Mouse (Mus musculus) embryo, embryonic 11 days (tissue): Measurements from ENCODE around the gene Tsc1.

Source experiments
- DNase-seq: peaks from one replicate; pipeline ENCODE4 v3.0.0-alpha.2; 2015

The Tsc1 gene

GRCm38 (mm10) chr2:28654295-28654694 lies 13.3 kb downstream of the Tsc1 start:
- DNase-seq = peak; percentile 38

- no peak for DNase-seq
Measured at GRCm38 (mm10) chr2:28656216-28656615, 15.2 kb downstream of the Tsc1 start.

DNA sequence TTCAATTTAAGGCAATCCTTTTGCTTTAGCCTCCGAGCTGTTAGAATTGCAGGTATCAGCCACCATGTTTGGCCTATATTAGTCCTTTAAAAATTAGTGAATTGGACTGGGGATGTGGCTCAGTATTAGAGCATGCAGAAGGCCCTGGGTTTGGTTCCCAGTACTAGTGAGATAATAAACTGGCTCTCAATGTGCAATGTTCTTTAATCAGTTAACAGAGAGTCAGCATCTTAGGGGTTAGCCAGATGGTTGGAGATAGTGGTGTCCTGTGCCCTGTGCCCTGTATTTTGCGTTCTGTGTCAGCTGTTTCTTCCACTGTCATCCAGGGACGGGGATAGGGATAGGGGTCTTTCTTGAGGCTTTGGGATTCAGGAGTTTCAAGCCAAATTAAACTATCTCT lies 21.9 kb downstream of the Tsc1 start:
- DNase-seq = no peak

DNA sequence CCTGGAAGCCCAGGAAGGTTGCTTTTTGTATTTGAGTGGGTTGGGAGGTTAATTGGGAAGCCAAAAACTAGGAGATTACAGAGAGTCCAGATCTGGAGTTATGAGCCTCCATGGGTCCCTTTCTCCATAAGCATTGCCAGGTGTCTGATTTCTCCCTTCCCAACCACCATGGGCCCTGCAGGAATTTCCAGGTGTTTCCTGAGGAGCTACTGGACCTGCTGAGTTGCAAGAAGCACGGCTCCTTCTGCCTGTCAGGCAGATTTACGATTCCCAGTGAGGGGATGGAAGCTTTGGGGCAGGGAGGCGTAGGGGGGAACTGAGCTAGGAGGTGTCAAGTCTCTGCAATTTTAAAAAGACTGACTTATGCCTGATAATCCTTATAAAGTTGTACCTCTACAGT lies 24.8 kb downstream of the Tsc1 start:
- peak; percentile 6 for DNase-seq

- no peak for DNase-seq
Measured at GRCm38 (mm10) chr2:28671438-28671837, 30.4 kb downstream of the Tsc1 start.

GRCm38 (mm10) chr2:28676005-28676404 lies 35.0 kb downstream of the Tsc1 start:
- DNase-seq = no peak

DNA sequence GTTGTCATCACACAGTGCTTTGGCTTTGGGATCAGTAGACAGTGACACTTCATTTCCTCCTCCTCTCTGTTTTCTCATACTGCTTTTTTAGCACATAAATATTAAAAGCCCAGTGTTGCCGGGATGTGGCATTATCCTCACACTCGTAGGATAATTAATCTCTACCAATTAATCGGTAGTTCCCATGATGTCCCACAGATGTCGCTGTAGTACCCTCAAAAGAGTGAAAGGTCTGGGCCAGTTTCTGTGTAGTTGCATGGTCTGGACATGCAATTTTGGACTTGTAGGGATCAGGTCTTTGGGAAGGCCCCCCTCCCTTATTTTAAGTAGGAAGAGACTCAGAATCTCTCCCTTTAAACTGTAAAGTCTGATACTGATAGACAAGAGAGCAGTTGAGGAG lies 39.7 kb downstream of the Tsc1 start:
- DNase-seq = peak; percentile 60

- DNase-seq = no peak
Measured at GRCm38 (mm10) chr2:28681718-28682117, 40.7 kb downstream of the Tsc1 start.

DNA sequence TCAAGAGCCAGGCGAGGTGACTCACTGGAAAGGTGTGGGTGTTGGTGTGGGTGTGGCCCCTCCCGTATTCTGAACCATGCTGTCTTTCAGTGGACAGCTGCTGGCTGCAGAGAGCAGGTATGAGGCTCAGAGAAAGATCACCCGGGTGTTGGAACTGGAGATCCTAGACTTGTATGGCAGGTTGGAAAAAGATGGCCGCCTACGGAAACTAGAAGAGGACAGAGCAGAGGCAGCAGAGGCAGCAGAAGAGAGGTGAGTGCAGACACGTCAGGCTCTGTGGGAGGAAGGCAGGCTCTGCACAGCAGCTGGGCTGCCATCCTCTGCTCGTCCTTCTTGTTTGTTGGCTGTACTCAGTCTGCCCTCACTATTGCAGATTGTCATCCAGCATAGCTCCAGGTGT lies 44.9 kb downstream of the Tsc1 start:
- no peak for DNase-seq

DNA sequence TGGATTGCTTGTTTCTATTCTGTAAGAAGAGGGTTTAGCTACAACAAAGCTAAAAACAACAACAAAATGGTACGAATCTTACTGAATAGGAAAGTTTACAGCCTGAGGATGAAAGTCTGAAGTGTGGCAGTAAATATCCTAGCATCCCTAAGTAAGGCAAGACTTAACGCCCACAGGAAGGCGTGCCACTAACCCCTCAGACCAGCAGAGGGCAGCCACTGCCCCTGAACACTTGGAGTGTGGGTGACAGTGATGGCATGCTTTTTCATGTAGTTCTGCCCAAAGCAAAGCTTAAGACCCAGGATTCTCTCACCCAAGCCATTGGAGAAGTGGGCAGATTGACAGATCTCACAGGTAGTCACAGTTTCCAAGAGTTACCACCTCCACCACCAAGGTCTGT lies 47.4 kb downstream of the Tsc1 start:
- DNase-seq = peak; percentile 62

DNA sequence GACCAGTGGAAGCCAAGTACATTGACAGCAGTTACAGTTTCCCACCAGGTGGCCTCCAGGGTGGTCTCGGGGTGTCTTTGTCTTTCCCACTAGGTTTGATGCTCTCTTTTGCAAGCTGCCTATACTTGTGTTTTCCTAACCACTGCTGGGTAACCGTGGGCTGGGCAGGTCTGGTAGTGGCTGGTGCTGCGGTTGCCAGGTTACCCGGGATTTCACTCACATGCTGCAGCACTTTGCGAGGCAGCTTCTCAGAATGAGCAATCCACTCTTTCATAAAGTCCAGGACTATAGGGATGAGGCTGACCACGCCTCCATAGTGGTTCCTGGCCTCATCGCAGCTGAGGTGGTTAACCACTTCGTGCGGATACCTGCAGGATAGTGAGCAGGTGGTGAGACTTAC lies 51.7 kb downstream of the Tsc1 start:
- DNase-seq = no peak

DNA sequence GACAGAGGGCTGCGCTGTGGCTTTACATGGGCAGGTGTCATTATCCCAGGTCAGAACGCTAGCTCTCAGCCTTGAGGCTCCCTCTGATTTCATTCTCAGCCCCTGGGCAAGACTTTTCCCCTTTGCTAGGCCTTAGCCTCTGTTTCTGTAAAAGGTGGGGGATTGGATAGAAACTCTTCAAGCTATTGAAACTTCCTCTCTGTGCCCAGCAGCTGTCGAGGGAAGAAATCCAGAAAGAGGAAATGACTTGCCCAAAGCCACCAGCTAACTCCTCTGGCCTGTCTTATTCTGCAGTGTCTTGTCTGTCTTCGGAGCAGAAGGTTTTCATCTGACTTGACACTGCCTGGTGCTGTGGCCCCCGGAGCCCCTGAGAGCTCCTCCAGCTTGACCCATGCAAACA lies 57.5 kb downstream of the Tsc1 start:
- DNase-seq = no peak

DNA sequence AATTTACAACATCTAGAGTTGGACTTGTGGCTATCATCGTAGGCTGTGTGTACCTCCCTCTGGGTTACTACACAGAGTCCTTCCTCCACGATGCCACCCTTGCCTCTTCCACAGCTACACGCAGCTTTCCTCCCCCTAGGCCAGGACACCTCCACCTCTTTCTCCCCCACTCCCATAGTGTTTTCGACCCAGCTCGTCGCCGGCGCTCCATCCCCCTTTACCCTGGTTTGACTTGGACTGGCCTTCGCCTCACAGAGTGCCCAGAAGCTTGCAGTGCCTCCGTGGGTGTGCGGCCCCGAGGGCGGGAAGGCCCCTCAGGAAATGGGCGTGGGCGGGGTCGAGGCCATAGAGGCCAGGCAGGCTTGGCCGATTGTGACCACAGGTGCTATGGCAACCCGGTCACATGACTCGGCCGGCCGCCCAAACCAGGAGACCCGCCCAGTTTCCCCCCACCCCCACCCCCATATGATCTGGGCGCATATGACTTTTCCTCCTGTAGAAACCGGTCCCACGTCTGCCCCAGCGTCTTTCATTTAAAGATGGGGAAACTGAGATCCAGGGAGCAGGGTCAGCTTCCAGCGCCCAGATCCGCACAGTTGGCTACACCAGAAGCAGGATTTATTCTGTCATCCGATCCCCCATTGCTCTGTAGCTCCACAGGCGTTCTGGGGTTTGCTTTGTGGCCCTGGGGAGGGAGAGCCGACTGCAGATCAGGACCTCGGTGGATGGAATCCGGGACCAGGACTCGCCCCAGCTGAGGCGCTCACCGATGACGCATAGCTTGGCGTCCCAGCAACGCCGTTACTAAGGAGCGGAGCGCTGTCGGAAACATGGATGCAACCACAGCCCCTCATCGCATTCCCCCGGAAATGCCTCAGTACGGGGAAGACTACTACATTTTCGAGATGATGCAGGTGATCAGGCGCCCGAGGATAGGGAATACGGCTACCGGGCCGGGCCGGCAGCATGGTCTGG lies 58.6 kb downstream of the Tsc1 start, which contains the start of the genes Spaca9 and Ak8:
Spaca9 (minus strand) TSS at position 367 of the 975 bp plus-strand sequence.
Ak8 (plus strand) TSS at position 804 of the 975 bp plus-strand sequence.
- peak; percentile 91 for DNase-seq

DNA sequence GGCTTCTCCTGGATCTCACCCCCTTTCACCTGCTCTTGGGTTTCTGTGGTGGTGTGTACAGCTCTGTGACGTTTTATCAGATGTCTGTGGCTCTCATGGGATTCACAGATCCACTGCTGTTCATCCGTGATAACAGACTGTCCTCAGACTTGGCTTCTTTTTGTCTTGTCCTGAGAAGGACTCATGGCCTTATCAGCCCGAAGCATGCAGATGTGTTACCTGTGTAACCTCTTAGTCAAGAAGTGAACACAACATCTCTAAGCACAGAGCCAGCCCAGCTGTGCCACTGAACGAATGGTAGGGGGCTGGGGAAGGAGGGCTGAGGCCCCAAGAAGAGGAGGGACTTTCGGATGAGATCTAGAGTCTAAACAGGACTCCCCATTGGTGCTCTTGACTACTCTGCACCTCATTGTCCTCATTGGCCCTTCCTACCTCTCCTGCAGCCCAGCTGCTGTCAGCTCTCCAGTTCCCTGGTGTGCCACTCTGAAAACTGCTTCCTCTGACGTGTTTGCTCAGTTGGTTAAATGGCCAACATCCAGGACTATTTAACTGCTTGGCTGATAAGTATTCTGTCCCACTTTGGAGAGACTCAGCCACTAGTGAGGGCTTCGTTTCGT lies 60.7 kb downstream of the Tsc1 start:
- no peak for DNase-seq

GRCm38 (mm10) chr2:28706106-28706636 lies 65.1 kb downstream of the Tsc1 start:
- no peak for DNase-seq

GRCm38 (mm10) chr2:28706787-28707186 lies 65.8 kb downstream of the Tsc1 start:
- DNase-seq = no peak

DNA sequence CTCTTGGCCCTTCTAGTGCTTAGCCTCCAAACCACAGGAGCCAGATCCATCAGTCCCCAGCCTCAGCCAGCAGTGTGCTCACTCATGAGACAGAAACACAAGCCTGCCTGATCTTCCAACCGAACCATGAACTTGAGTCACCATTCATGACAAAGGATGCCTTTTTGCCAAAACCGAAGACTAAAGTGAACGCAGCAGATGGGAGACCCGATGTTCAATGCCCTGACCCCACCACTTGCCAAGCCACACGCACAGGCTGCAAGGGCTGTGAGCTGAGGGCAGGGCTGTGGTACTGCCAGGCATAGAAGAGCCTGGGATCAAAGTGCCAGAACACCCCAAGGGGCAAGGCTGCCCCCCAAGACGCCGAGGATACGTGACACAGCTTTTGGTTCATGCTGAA lies 72.0 kb downstream of the Tsc1 start:
- DNase-seq = no peak

GRCm38 (mm10) chr2:28722419-28722818 lies 81.4 kb downstream of the Tsc1 start:
- DNase-seq = no peak

DNA sequence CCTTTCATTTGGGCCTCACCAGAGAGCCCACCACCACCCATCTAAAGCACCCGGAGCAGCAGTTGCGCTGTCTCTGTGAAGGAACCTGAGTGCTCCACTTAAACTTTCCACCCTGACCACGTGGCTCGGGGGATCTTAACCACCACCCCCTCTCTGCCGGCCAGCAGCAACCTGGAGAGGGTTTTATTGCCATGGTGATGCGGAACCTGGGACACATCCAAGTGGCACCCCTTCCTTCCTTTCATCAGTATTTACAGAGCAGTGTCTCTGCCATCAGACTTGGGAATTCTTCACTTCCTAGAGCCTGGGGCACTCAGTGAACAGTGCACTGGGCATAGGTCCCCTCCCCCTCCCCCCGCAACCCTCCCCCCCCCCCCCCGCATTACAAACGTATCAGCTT lies 82.9 kb downstream of the Tsc1 start:
- no peak for DNase-seq

- peak; percentile 49 for DNase-seq
Measured at GRCm38 (mm10) chr2:28727786-28728404, 86.9 kb downstream of the Tsc1 start.

GRCm38 (mm10) chr2:28730676-28731075 lies 89.6 kb downstream of the Tsc1 start:
- no peak for DNase-seq

- no peak for DNase-seq
Measured at GRCm38 (mm10) chr2:28737112-28737511, 96.1 kb downstream of the Tsc1 start.

- no peak for DNase-seq
Measured at GRCm38 (mm10) chr2:28740159-28740558, 99.1 kb downstream of the Tsc1 start.
